Mouse (Mus musculus) adrenal gland, postnatal 4 days (tissue): ENCODE measurements around the gene Urgcp. TPM values are rescaled to one million over a fixed set of nuclear protein-coding genes. Genes with fewer than 3 reads are reported as not detected.
A peak's percentile ranks its signal among the peaks of the same experiment; 100 is the strongest.

ENCODE experiments used
- DNase-seq, 2 experiments: peaks; one replicate each; pipeline ENCODE4 v3.0.0; 2021 to 2022; ENCODE audit warnings: low spot score in 2 of 2, mixed read lengths in 2 of 2
- total RNA-seq, 2 experiments: library from RNA; stranded (reverse); gene quantifications; 2 replicates each; pipeline ENCODE4 v1.2.3; 2021

Gene Urgcp
- total RNA-seq, 2 experiments from 2014 or later: 50.6 to 56.8 TPM

- no peak for DNase-seq
These were observed 25.5 kb upstream of the Urgcp start for GRCm38 (mm10) chr11:5787671-5788055.

GRCm38 (mm10) chr11:5785732-5786131 is 23.6 kb upstream of the Urgcp start:
- DNase-seq: no peak

GRCm38 (mm10) chr11:5782199-5782944 is 20.2 kb upstream of the Urgcp start:
- no peak for DNase-seq

- no peak for DNase-seq
These were observed 17.9 kb upstream of the Urgcp start for GRCm38 (mm10) chr11:5780035-5780499.

GRCm38 (mm10) chr11:5778481-5778880 is 16.3 kb upstream of the Urgcp start:
- DNase-seq: no peak

GRCm38 (mm10) chr11:5766019-5766418 is 3.8 kb upstream of the Urgcp start:
- DNase-seq: no peak

- DNase-seq: no peak
These were observed 432 bp upstream of the Urgcp start for GRCm38 (mm10) chr11:5762633-5762982.

GRCm38 (mm10) chr11:5753755-5754154 is 8.4 kb downstream of the Urgcp start:
- DNase-seq: no peak

- no peak for DNase-seq
These were observed 17.2 kb downstream of the Urgcp start for GRCm38 (mm10) chr11:5744951-5745350.

GRCm38 (mm10) chr11:5742106-5742505 is 20.1 kb downstream of the Urgcp start:
- DNase-seq: no peak

- peak; percentile 55 to 63 for DNase-seq
These were observed 21.1 kb downstream of the Urgcp start for GRCm38 (mm10) chr11:5740965-5741627.

- no peak for DNase-seq
These were observed 21.6 kb downstream of the Urgcp start for GRCm38 (mm10) chr11:5740599-5740964.

- DNase-seq: no peak
These were observed 22.3 kb downstream of the Urgcp start for GRCm38 (mm10) chr11:5739846-5740245.

- no peak for DNase-seq
These were observed 23.1 kb downstream of the Urgcp start for GRCm38 (mm10) chr11:5738888-5739632.

- no peak for DNase-seq
These were observed 25.0 kb downstream of the Urgcp start for GRCm38 (mm10) chr11:5737137-5737536.

- no peak for DNase-seq
These were observed 27.9 kb downstream of the Urgcp start for GRCm38 (mm10) chr11:5734323-5734722.

- DNase-seq: no peak
These were observed 29.8 kb downstream of the Urgcp start for GRCm38 (mm10) chr11:5732401-5732800.

- DNase-seq: no peak
These were observed 32.6 kb downstream of the Urgcp start for GRCm38 (mm10) chr11:5729582-5729981.

GRCm38 (mm10) chr11:5718611-5719354 is 43.4 kb downstream of the Urgcp start:
- no peak for DNase-seq

- DNase-seq: no peak
These were observed 45.1 kb downstream of the Urgcp start for GRCm38 (mm10) chr11:5716938-5717705.

GRCm38 (mm10) chr11:5716246-5716645 is 45.9 kb downstream of the Urgcp start:
- DNase-seq: no peak
